Mouse (Mus musculus) lung, adult 2 months (tissue): ENCODE results near the gene Slc9b2.

Experiments used
- CTCF ChIP-seq: fragments of 200-500 bp; IDR thresholded peaks from 2 replicates; pipeline ENCODE4 v1.5.1; 2011; ENCODE audit warnings: mild to moderate bottlenecking, low read length, control low read depth; ENCODE audit not compliant: insufficient read depth
- POLR2A ChIP-seq: fragments of 200-500 bp; IDR thresholded peaks from 2 replicates; pipeline ENCODE4 v1.6.1; 2011; ENCODE audit warnings: low read depth, mild to moderate bottlenecking, control low read depth, low read length, borderline replicate concordance; ENCODE audit errors: extremely low read depth

- TF ChIP-seq POLR2A: no peak
- no peak for TF ChIP-seq CTCF
Measured at GRCm38 (mm10) chr3:135258919-135259318, 48.6 kb upstream of the Slc9b2 start.
